Mouse (Mus musculus) neural tube, embryonic 14.5 days (tissue): Measurements from ENCODE around the gene Mpdz. TPM values are rescaled to one million over a fixed set of nuclear protein-coding genes. Genes with fewer than 3 reads are reported as not detected.

ENCODE experiments used
- ATAC-seq: fragments of 200-750 bp; cut with Nextera tagmentation; 2 replicates; pipeline ENCODE4 v1.8.0; 2017; ENCODE audit warnings: low read depth, mild to moderate bottlenecking, moderate TSS enrichment, moderate library complexity
- H3K27ac ChIP-seq: fragments of 300-500 bp; sonication (generic); 2 replicates; pipeline ENCODE4 v1.5.1; 2014; ENCODE audit warnings: low read depth, mild to moderate bottlenecking, control low read depth, low read length, moderate library complexity, mixed read lengths
- H3K27me3 ChIP-seq: fragments of 300-500 bp; sonication (generic); 2 replicates; pipeline ENCODE4 v1.6.1; 2014; ENCODE audit warnings: low read length; ENCODE audit not compliant: control insufficient read depth, insufficient read depth
- H3K36me3 ChIP-seq: fragments of 300-500 bp; sonication (generic); 2 replicates; pipeline ENCODE4 v1.6.1; 2014; ENCODE audit warnings: low read length, mixed read lengths; ENCODE audit not compliant: control insufficient read depth, insufficient read depth
- H3K4me1 ChIP-seq: fragments of 300-500 bp; sonication (generic); 2 replicates; pipeline ENCODE4 v1.6.1; 2014; ENCODE audit warnings: low read length; ENCODE audit not compliant: control insufficient read depth, insufficient read depth
- H3K4me2 ChIP-seq: fragments of 300-500 bp; sonication (generic); 2 replicates; pipeline ENCODE4 v1.6.1; 2014; ENCODE audit warnings: mild to moderate bottlenecking, low read depth, low read length, control low read depth
- H3K4me3 ChIP-seq: fragments of 300-500 bp; sonication (generic); 2 replicates; pipeline ENCODE4 v1.5.1; 2014; ENCODE audit warnings: low read depth, low read length, control low read depth, mixed read lengths
- H3K9ac ChIP-seq: fragments of 300-500 bp; sonication (generic); replicated peaks from 2 replicates; pipeline ENCODE4 v1.6.1; 2014; ENCODE audit warnings: low read depth, mild to moderate bottlenecking, control low read depth, low read length, mixed read lengths
- H3K9me3 ChIP-seq: fragments of 300-500 bp; sonication (generic); 2 replicates; pipeline ENCODE4 v1.6.1; 2016; ENCODE audit warnings: low read length; ENCODE audit not compliant: control insufficient read depth
- WGBS: fragments of 180-500 bp; shearing (Covaris S2); extraction: QIAGEN DNeasy Blood & Tissue Kit; methylation state at CpG from one replicate; pipeline ENCODE4 v1.1.7; 2014; 5-methylcytosine and 5-hydroxymethylcytosine counted together
- polyA plus RNA-seq: library from polyadenylated mRNA; unstranded; fragments of >200 nt; fragmentation: Nextera tagmentation; extraction: Ambion mirVana; gene quantifications from 2 replicates; pipeline ENCODE4 v1.2.1, GENCODE M21; 2014

Mpdz gene
- polyA plus RNA-seq, 1 experiment from 2014 or later = 13.8 TPM

- 85% methylated on average over 3 of the region's 3 CpGs for WGBS
- Histone ChIP-seq H3K36me3 (no peaks in the 10 kb centered on the region), H3K27ac (no peak overlapping the region), H3K27me3 (no peaks in the 10 kb centered on the region), H3K4me2 (no peak overlapping the region), H3K9me3 (no peaks in the 10 kb centered on the region), H3K9ac (no peak overlapping the region), H3K4me3 (no peak overlapping the region), H3K4me1 (no peaks in the 10 kb centered on the region)
- ATAC-seq = no peak
Measured at GRCm38 (mm10) chr4:81453806-81454205, 11.2 kb upstream of the Mpdz start.

GRCm38 (mm10) chr4:81452183-81452582 is 9.6 kb upstream of the Mpdz start:
- Histone ChIP-seq H3K4me1 (no peaks in the 10 kb centered on the region), H3K4me3 (no peak overlapping the region), H3K9ac (no peak overlapping the region), H3K36me3 (no peaks in the 10 kb centered on the region), H3K4me2 (no peak overlapping the region), H3K27ac (no peak overlapping the region), H3K9me3 (no peaks in the 10 kb centered on the region), H3K27me3 (no peaks in the 10 kb centered on the region)
- ATAC-seq = no peak
- WGBS = 51% methylated on average over 2 of the region's 2 CpGs

DNA sequence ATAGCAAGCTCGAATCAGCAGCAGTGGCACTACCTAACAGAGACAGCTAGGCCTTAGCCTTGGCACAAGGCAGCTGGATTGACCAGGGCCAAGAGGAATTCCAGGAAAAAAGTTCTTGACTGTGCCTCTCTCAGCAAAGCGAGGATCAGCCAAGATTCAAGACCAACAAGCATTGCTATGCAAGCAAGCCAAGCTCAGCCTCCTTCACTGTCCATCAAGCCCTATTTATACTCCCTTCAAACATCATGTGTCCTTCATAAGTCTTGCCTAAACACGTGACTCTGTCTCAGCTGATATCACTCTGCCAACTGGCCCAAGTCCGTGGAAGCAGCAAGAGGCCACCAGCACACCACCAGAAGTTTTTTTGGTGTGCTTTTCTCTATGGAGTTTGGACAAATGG is 6.8 kb upstream of the Mpdz start:
- no peak overlapping the region for H3K4me3 ChIP-seq
- no peak overlapping the region for H3K9ac ChIP-seq
- no peak overlapping the region for H3K27ac ChIP-seq
- no peak for ATAC-seq
- no peaks in the 10 kb centered on the region for H3K27me3 ChIP-seq
- H3K36me3 ChIP-seq = no peaks in the 10 kb centered on the region
- WGBS = 91% methylated on average over 4 of the region's 4 CpGs
- H3K4me1 ChIP-seq = no peaks in the 10 kb centered on the region
- H3K4me2 ChIP-seq = no peak overlapping the region
- no peaks in the 10 kb centered on the region for H3K9me3 ChIP-seq

- ATAC-seq = no peak
- Histone ChIP-seq H3K36me3 (no peaks in the 10 kb centered on the region), H3K4me3 (no peak overlapping the region), H3K4me2 (no peak overlapping the region), H3K9ac (no peak overlapping the region), H3K9me3 (no peaks in the 10 kb centered on the region), H3K27me3 (no peaks in the 10 kb centered on the region), H3K27ac (no peak overlapping the region), H3K4me1 (no peaks in the 10 kb centered on the region)
- WGBS = 92% methylated on average over 5 of the region's 5 CpGs
Measured at GRCm38 (mm10) chr4:81443566-81443965, 951 bp upstream of the Mpdz start.

GRCm38 (mm10) chr4:81433961-81434360 is 8.7 kb downstream of the Mpdz start:
- no peak overlapping the region for H3K4me3 ChIP-seq
- no peaks in the 10 kb centered on the region for H3K36me3 ChIP-seq
- H3K4me2 ChIP-seq = no peak overlapping the region
- WGBS = 92% methylated on average over 3 of the region's 3 CpGs
- H3K9ac ChIP-seq = no peak overlapping the region
- H3K9me3 ChIP-seq = no peaks in the 10 kb centered on the region
- no peak for ATAC-seq
- H3K27ac ChIP-seq = no peak overlapping the region
- no peaks in the 10 kb centered on the region; the same call in 1 of the 2 replicates for H3K4me1 ChIP-seq
- H3K27me3 ChIP-seq = no peaks in the 10 kb centered on the region

DNA sequence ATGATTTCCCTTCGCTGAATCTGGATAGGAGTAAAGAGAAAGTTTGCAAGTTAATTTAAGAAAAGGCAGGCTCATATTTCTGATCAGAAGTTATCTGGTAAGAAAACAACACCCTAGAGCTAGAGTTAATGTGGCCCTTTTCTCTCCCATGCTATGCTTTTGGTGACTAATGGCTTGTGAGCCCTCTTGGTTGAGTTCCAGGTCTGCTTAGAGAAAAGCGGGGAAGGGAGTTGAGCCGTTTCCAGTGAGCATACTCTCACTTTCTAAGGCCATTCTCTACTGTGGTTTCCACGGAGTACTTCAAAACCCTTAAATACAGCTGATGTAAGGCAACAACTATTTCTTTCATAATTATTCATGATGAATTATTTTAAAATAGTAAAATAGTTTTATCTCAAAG is 11.8 kb downstream of the Mpdz start:
- Histone ChIP-seq H3K4me3 (no peak overlapping the region), H3K9me3 (no peaks in the 10 kb centered on the region), H3K9ac (no peak overlapping the region), H3K36me3 (no peaks in the 10 kb centered on the region), H3K4me1 (no peaks in the 10 kb centered on the region), H3K27ac (no peak overlapping the region), H3K27me3 (no peaks in the 10 kb centered on the region), H3K4me2 (no peak overlapping the region)
- ATAC-seq = no peak
- 83% methylated on average over 4 of the region's 4 CpGs for WGBS

GRCm38 (mm10) chr4:81430105-81430504 is 12.5 kb downstream of the Mpdz start:
- H3K9me3 ChIP-seq = no peaks in the 10 kb centered on the region
- 68% methylated on average over 3 of the region's 3 CpGs for WGBS
- H3K27me3 ChIP-seq = no peaks in the 10 kb centered on the region
- H3K9ac ChIP-seq = no peak overlapping the region
- no peaks in the 10 kb centered on the region for H3K36me3 ChIP-seq
- no peak overlapping the region for H3K27ac ChIP-seq
- no peak overlapping the region for H3K4me3 ChIP-seq
- no peaks in the 10 kb centered on the region for H3K4me1 ChIP-seq
- no peak overlapping the region for H3K4me2 ChIP-seq
- ATAC-seq = no peak

- WGBS = 90% methylated on average over 2 of the region's 2 CpGs
- no peaks in the 10 kb centered on the region for H3K9me3 ChIP-seq
- no peak for ATAC-seq
- H3K27ac ChIP-seq = no peak overlapping the region
- no peak overlapping the region for H3K4me2 ChIP-seq
- no peaks in the 10 kb centered on the region for H3K27me3 ChIP-seq
- no peaks in the 10 kb centered on the region for H3K36me3 ChIP-seq
- no peak overlapping the region for H3K9ac ChIP-seq
- H3K4me1 ChIP-seq = no peaks in the 10 kb centered on the region
- H3K4me3 ChIP-seq = no peak overlapping the region
Measured at GRCm38 (mm10) chr4:81429670-81430069, 12.9 kb downstream of the Mpdz start.

- Histone ChIP-seq H3K27ac (no peak overlapping the region), H3K4me1 (no peaks in the 10 kb centered on the region), H3K9ac (no peak overlapping the region), H3K9me3 (no peaks in the 10 kb centered on the region), H3K4me2 (no peak overlapping the region), H3K27me3 (no peaks in the 10 kb centered on the region), H3K36me3 (no peaks in the 10 kb centered on the region), H3K4me3 (no peak overlapping the region)
- WGBS = 100% methylated on average over 1 of the region's 1 CpGs
- no peak for ATAC-seq
Measured at GRCm38 (mm10) chr4:81423556-81423955, 19.1 kb downstream of the Mpdz start.

DNA sequence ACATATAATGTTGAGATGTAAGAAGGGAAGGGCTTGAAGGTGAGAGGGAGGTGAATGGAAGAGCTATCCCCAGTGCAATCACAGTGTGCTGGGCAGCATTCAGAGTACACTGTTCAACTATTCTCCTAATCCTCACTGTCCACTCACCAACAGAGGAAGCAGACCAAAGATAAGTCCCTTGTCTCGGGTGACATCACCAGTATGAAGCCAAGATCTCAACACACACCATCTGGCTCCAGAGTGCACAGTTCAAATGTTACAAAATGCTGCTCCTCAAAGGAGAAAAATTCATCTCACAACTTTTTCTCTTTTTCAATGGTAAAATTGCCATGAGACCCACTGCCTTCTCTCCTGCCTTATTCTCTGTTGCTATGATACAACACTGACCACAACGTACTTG is 21.0 kb downstream of the Mpdz start:
- WGBS = 89% methylated on average over 2 of the region's 2 CpGs
- Histone ChIP-seq H3K9me3 (no peaks in the 10 kb centered on the region), H3K4me1 (no peaks in the 10 kb centered on the region), H3K4me2 (no peak overlapping the region), H3K27me3 (no peaks in the 10 kb centered on the region), H3K27ac (no peak overlapping the region), H3K36me3 (no peaks in the 10 kb centered on the region), H3K4me3 (no peak overlapping the region), H3K9ac (no peak overlapping the region)
- ATAC-seq = no peak
